Comparison of ENCODE assay signal across 15 mouse cellular contexts in genomic region chr4:106703956-106704355, GRCm38 (mm10). TPM values are rescaled to one million over a fixed set of nuclear protein-coding genes. Genes with fewer than 3 reads are reported as not detected.
DNase-seq lines count a peak whose midpoint lies in the region; ATAC-seq and TF ChIP-seq lines count a peak whose summit lies in the region.
"Had no signal": no experiment of that assay in that cellular context is flagged by ENCODE, and none has a peak within 500 bp of the region (broad histone marks: within the 10 kb centered on the region; RNA-seq: fewer than 3 reads in every experiment).

No protein-coding gene starts in this region.

- DNase-seq in hindbrain, embryonic 10.5 days (ENCODE audit: low spot score) = no peak
- no peak for DNase-seq in stomach, postnatal 0 days (ENCODE audit: low spot score)
- DNase-seq in midbrain, embryonic 14.5 days = no peak
- no peak for DNase-seq in natural killer cell, adult 2 months (ENCODE audit: low spot score in 2 of 2)
- DNase-seq in embryo, embryonic 11 days = no peak
- DNase-seq: adrenal gland, adult 2 months; heart, adult 11 months; liver; lung, adult 2 months had no signal

- no peak overlapping the region for H3K4me3 ChIP-seq in hindbrain, embryonic 15.5 days
- H3K4me3 ChIP-seq in hindbrain, embryonic 10.5 days = no peak overlapping the region
- no peak overlapping the region for H3K4me3 ChIP-seq in stomach, embryonic 16.5 days (replicated peaks; ENCODE audit: low read length)
- no peak overlapping the region for H3K4me3 ChIP-seq in stomach, postnatal 0 days (ENCODE audit: low read depth, low read length)
- no peak overlapping the region for H3K4me3 ChIP-seq in midbrain, embryonic 14.5 days (replicated peaks; ENCODE audit: low read depth, low read length)
- H3K4me3 ChIP-seq: myocyte had no signal

- 79% methylated on average over 10 of the region's 10 CpGs for WGBS in hindbrain, embryonic 15.5 days
- WGBS in hindbrain, embryonic 10.5 days = 79% methylated on average over 10 of the region's 10 CpGs
- 76% methylated on average over 10 of the region's 10 CpGs for WGBS in stomach, embryonic 16.5 days
- 73% methylated on average over 10 of the region's 10 CpGs for WGBS in stomach, postnatal 0 days
- WGBS in midbrain, embryonic 14.5 days = 81% methylated on average over 10 of the region's 10 CpGs

- TF ChIP-seq EP300 in stomach, postnatal 0 days (optimal IDR thresholded peaks at IDR 0.05) = no peak

- H3K4me1 ChIP-seq in hindbrain, embryonic 15.5 days (replicated peaks) = peaks cover 40% of the 10 kb centered on the region
- H3K4me1 ChIP-seq in hindbrain, embryonic 10.5 days (replicated peaks) = peaks cover 47% of the 10 kb centered on the region
- H3K4me1 ChIP-seq in stomach, embryonic 16.5 days (ENCODE audit: control insufficient read depth, insufficient read depth, low read length) = peaks cover 8% of the 10 kb centered on the region; the same call in 1 of the 2 replicates
- H3K4me1 ChIP-seq in stomach, postnatal 0 days (replicated peaks; ENCODE audit: control insufficient read depth, insufficient read depth) = no peaks in the 10 kb centered on the region
- peaks cover 27% of the 10 kb centered on the region for H3K4me1 ChIP-seq in midbrain, embryonic 14.5 days (ENCODE audit: control insufficient read depth, insufficient read depth, low read length)

- no peaks in the 10 kb centered on the region for H3K9me3 ChIP-seq in hindbrain, embryonic 15.5 days
- H3K9me3 ChIP-seq in hindbrain, embryonic 10.5 days = no peaks in the 10 kb centered on the region
- no peaks in the 10 kb centered on the region for H3K9me3 ChIP-seq in stomach, embryonic 16.5 days (replicated peaks; ENCODE audit: control insufficient read depth, low read length)
- H3K9me3 ChIP-seq in stomach, postnatal 0 days (ENCODE audit: control insufficient read depth, low read length) = no peaks in the 10 kb centered on the region
- no peaks in the 10 kb centered on the region for H3K9me3 ChIP-seq in midbrain, embryonic 14.5 days (ENCODE audit: control insufficient read depth, low read length)
- H3K9me3 ChIP-seq: G1E had no signal

- TF ChIP-seq CTCF in stomach, postnatal 0 days (IDR thresholded peaks at IDR 0.05; ENCODE audit: low read depth) = no peak

- H3K36me3 ChIP-seq in hindbrain, embryonic 15.5 days = no peaks in the 10 kb centered on the region
- H3K36me3 ChIP-seq in hindbrain, embryonic 10.5 days = no peaks in the 10 kb centered on the region
- no peaks in the 10 kb centered on the region for H3K36me3 ChIP-seq in stomach, embryonic 16.5 days (ENCODE audit: control insufficient read depth, insufficient read depth, low read length)
- no peaks in the 10 kb centered on the region for H3K36me3 ChIP-seq in stomach, postnatal 0 days (ENCODE audit: control insufficient read depth, insufficient read depth, low read length)
- no peaks in the 10 kb centered on the region for H3K36me3 ChIP-seq in midbrain, embryonic 14.5 days (ENCODE audit: control insufficient read depth, insufficient read depth, low read length)
- H3K36me3 ChIP-seq: G1E had no signal

- no peak overlapping the region for H3K4me2 ChIP-seq in hindbrain, embryonic 15.5 days
- no peak overlapping the region for H3K4me2 ChIP-seq in stomach, embryonic 16.5 days (ENCODE audit: low read depth, low read length)
- H3K4me2 ChIP-seq in stomach, postnatal 0 days (replicated peaks; ENCODE audit: low read depth) = no peak overlapping the region
- no peak overlapping the region for H3K4me2 ChIP-seq in midbrain, embryonic 14.5 days (ENCODE audit: low read length)

- peak overlapping the region; percentile 74 for H3K27ac ChIP-seq in hindbrain, embryonic 15.5 days (replicated peaks)
- H3K27ac ChIP-seq in hindbrain, embryonic 10.5 days = no peak overlapping the region
- 0 out of 2 replicates have a peak overlapping the region, but pooled peaks have one; percentile 12 for H3K27ac ChIP-seq in stomach, embryonic 16.5 days (ENCODE audit: low read length)
- no peak overlapping the region for H3K27ac ChIP-seq in stomach, postnatal 0 days (replicated peaks)
- H3K27ac ChIP-seq in midbrain, embryonic 14.5 days (replicated peaks; ENCODE audit: low read depth, low read length) = peak overlapping the region; percentile 72; the same call in 1 of the 2 replicates

- no peak for ATAC-seq in hindbrain, embryonic 15.5 days (ENCODE audit: low FRiP score, low read depth)
- no peak for ATAC-seq in stomach, embryonic 16.5 days (ENCODE audit: insufficient read depth, low FRiP score)
- ATAC-seq in stomach, postnatal 0 days (ENCODE audit: low FRiP score, low TSS enrichment) = no peak
- no peak for ATAC-seq in midbrain, embryonic 14.5 days (ENCODE audit: low FRiP score, low TSS enrichment)

- no peaks in the 10 kb centered on the region for H3K27me3 ChIP-seq in hindbrain, embryonic 15.5 days
- H3K27me3 ChIP-seq in hindbrain, embryonic 10.5 days (ENCODE audit: insufficient read depth, poor library complexity, severe bottlenecking) = peaks cover 18% of the 10 kb centered on the region; the same call in 1 of the 2 replicates
- no peaks in the 10 kb centered on the region for H3K27me3 ChIP-seq in stomach, embryonic 16.5 days (ENCODE audit: control insufficient read depth, insufficient read depth, low read length)
- H3K27me3 ChIP-seq in stomach, postnatal 0 days (ENCODE audit: control insufficient read depth, insufficient read depth, low read length) = no peaks in the 10 kb centered on the region
- no peaks in the 10 kb centered on the region; the same call in 1 of the 2 replicates for H3K27me3 ChIP-seq in midbrain, embryonic 14.5 days (ENCODE audit: control insufficient read depth, insufficient read depth, low read length)

- H3K9ac ChIP-seq in hindbrain, embryonic 15.5 days = no peak overlapping the region
- no peak overlapping the region for H3K9ac ChIP-seq in stomach, embryonic 16.5 days (ENCODE audit: low read length)
- no peak overlapping the region for H3K9ac ChIP-seq in stomach, postnatal 0 days (ENCODE audit: low read length)
- H3K9ac ChIP-seq in midbrain, embryonic 14.5 days (replicated peaks; ENCODE audit: low read length) = no peak overlapping the region

RNA-seq across cellular contexts. Expression of gene Ttc4, which starts 25.2 kb away (rescaled TPM):
- polyA plus RNA-seq in hindbrain, embryonic 15.5 days (2015; fragmentation: Nextera tagmentation; extraction: Ambion mirVana) = 131 and 153 TPM in 2 replicates
- polyA plus RNA-seq in hindbrain, embryonic 10.5 days (2016; fragmentation: Nextera tagmentation; extraction: Ambion mirVana) = 100 and 107 TPM in 2 replicates
- polyA plus RNA-seq in stomach, embryonic 16.5 days (2015; fragmentation: Nextera tagmentation; extraction: Ambion mirVana) = 82.7 and 83.3 TPM in 2 replicates
- 25.5 and 27.8 TPM in 2 replicates for polyA plus RNA-seq in stomach, postnatal 0 days (2015; fragmentation: Nextera tagmentation; extraction: Ambion mirVana)
- 104 and 121 TPM in 2 replicates for polyA plus RNA-seq in midbrain, embryonic 14.5 days (2014; fragmentation: Nextera tagmentation; extraction: Ambion mirVana)

RNA-seq across cellular contexts. Expression of gene Mroh7, which starts 26.8 kb away (rescaled TPM):
- polyA plus RNA-seq in hindbrain, embryonic 15.5 days (2015; fragmentation: Nextera tagmentation; extraction: Ambion mirVana) = 0.21 and 1.5 TPM in 2 replicates
- polyA plus RNA-seq in hindbrain, embryonic 10.5 days (2016; fragmentation: Nextera tagmentation; extraction: Ambion mirVana) = not detected in 2 replicates
- 0.14 TPM in 1 of 2 replicates, not detected in the other for polyA plus RNA-seq in stomach, embryonic 16.5 days (2015; fragmentation: Nextera tagmentation; extraction: Ambion mirVana)
- 0.05 and 0.15 TPM in 2 replicates for polyA plus RNA-seq in stomach, postnatal 0 days (2015; fragmentation: Nextera tagmentation; extraction: Ambion mirVana)
- polyA plus RNA-seq in midbrain, embryonic 14.5 days (2014; fragmentation: Nextera tagmentation; extraction: Ambion mirVana) = 0.26 and 0.43 TPM in 2 replicates
- polyA plus RNA-seq: G1E; myocyte; thymus, postnatal 0 days had no signal

RNA-seq across cellular contexts. Expression of gene Fam151a, which starts 29.7 kb away (rescaled TPM):
- polyA plus RNA-seq in hindbrain, embryonic 15.5 days (2015; fragmentation: Nextera tagmentation; extraction: Ambion mirVana) = not detected in 2 replicates
- not detected in 2 replicates for polyA plus RNA-seq in hindbrain, embryonic 10.5 days (2016; fragmentation: Nextera tagmentation; extraction: Ambion mirVana)
- polyA plus RNA-seq in stomach, embryonic 16.5 days (2015; fragmentation: Nextera tagmentation; extraction: Ambion mirVana) = 5.4 and 7.7 TPM in 2 replicates
- polyA plus RNA-seq in stomach, postnatal 0 days (2015; fragmentation: Nextera tagmentation; extraction: Ambion mirVana) = 0.39 and 0.41 TPM in 2 replicates
- not detected in 2 replicates for polyA plus RNA-seq in midbrain, embryonic 14.5 days (2014; fragmentation: Nextera tagmentation; extraction: Ambion mirVana)
- polyA plus RNA-seq: adrenal gland, adult 2 months; cerebellum, adult 2 months; G1E; myocyte had no signal

RNA-seq across cellular contexts. Expression of gene Pars2, which starts 53.1 kb away (rescaled TPM):
- 9.6 and 10.3 TPM in 2 replicates for polyA plus RNA-seq in hindbrain, embryonic 15.5 days (2015; fragmentation: Nextera tagmentation; extraction: Ambion mirVana)
- 16.5 and 17.9 TPM in 2 replicates for polyA plus RNA-seq in hindbrain, embryonic 10.5 days (2016; fragmentation: Nextera tagmentation; extraction: Ambion mirVana)
- 12.8 and 13.8 TPM in 2 replicates for polyA plus RNA-seq in stomach, embryonic 16.5 days (2015; fragmentation: Nextera tagmentation; extraction: Ambion mirVana)
- 5.9 and 7.3 TPM in 2 replicates for polyA plus RNA-seq in stomach, postnatal 0 days (2015; fragmentation: Nextera tagmentation; extraction: Ambion mirVana)
- polyA plus RNA-seq in midbrain, embryonic 14.5 days (2014; fragmentation: Nextera tagmentation; extraction: Ambion mirVana) = 7.8 and 8.8 TPM in 2 replicates

Comparison
In these comparisons a context has a peak if more than half of its experiments do, and no peak if none do; other contexts are left out.
1. H3K27ac ChIP-seq: peak in hindbrain, embryonic 15.5 days (single experiment), stomach, embryonic 16.5 days (single experiment) and midbrain, embryonic 14.5 days (single experiment); none in hindbrain, embryonic 10.5 days (single experiment) and stomach, postnatal 0 days (single experiment).